Mouse (Mus musculus) cerebellum, adult 11-12 months (tissue): ENCODE measurements at regions not wholly inside any gene's neighbourhood (a gene's known extent, or its start where the extent isn't known, plus 50 kb on each side); places are given as distances from the start of the nearest gene placed in this dataset.

Experiments
- DNase-seq: peaks from one replicate; pipeline ENCODE4 v3.0.0; 2022

DNA sequence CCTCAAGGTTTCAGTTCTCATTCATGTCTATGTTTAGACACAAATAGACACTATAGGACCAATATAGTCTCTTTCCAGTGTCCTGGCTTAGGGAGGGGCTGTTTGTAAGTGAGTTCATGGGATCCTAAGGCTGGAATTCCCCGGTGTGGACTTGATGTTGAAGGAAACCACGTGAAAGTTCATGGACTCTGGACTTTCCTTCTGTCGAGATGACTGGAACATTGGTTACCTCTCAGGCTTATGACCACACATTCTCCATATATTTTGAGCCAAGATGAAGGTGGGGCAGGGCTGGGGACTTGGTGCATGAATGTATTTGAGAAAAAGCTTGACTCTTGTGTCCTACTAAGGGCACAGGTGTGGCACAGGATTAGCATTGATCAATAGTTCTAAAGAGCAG, 206.3 kb upstream of the Ankrd55 start:
- no peak for DNase-seq

DNA sequence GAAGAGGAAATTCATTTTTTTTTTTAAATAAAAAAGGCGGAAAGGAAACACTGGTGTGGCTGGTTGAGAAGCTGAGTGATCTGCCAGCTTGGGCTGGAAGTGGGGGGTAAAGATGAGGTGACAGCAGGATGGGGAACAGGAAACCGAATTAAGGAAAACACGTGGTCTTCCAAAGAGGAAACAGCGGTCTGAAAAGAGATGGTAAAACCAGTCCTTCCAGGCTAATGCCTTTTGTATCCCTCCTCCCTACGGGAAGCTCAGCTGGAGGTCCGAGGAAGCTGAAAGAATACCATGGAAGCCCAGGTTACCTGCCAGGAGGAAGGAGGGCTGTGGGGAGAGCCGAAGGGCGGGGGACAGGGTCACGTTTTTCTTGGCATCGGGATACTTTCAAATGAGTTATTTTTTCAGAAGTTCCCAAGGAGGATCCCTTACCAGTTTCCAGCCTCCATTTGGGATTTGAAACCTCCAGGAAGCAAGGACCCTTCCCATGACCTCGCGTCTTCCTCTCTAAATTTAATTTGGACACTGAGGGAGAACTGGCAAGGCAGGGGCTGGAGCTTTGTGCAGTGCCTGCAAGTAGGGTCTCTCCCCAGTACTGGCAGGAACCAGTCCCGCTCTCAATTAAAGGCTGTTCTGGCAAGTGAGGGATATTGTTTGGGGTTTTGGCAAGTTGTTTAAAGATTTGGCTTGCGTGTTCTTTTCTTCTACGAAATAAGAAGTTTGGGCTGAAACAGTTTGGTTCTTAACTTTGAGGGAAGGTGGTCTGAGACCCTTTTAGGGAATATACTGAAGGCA, 203.6 kb upstream of the Ankrd55 start:
- DNase-seq: no peak

DNA sequence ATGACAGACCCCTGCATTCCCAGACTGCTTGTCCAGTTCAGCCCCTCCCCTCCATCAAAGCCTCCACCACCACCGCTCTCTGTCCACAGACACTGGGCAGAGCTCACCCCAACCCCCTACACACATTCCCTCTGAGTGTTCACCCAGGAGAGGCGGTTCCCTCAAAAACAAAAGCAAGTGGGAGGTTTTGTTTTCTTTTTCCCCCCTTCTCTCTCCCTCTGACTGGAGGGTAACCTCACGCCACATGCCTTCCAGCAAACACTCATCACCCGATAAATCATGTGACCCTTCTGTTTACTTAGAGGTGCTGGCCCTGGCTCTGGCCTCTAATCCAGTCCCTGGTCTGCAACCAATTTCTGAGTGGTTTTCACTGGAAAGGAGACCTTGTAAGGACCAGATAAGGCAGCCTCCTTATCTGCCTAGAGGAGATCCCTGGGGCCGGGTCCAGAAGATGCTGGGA, 199.9 kb upstream of the Ankrd55 start:
- no peak for DNase-seq

DNA sequence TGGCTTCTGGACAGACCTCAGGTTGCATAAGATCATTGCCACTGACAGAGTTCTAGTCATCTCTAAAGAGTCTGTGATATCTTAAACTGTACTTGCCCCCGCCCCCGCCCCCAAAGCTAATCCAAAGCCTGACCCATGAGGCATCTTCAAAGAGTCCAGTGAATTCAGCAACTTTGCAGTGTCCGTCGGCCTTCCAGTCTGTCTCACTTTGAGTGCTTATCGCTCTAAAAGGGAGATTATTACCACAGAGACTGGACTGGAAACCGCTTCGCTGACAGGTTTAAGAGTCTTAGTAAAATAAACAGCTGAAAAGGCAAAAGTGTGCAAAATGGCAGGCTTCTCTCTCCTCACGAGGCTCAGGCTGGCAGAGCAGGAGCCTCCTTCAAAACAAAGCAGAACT, 197.5 kb upstream of the Ankrd55 start:
- no peak for DNase-seq

DNA sequence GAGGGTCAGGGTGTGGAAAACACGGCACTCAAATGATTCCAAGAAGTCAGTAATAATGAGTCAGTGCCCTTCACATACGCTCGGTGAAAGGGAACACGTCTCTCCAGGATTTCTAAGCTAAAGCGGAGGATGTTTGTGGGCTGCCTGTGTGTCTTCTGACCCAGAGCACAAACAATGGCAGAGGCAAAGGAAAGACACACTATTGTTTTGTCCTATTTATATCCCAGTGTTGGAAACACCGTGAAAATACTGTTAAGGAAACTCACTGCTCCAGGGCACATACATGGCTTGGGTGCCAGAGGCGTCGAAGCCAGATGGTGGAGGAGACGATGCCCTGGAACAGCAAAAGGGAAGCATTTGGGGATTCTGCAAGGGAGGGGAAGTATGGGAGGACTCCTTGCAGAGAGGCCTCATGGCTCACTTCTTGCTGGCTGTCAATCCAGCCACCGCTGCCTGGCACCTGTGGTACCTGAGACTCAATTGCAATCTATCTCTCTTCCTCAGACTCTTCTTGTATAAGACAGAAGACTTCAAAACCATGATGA, 192.6 kb upstream of the Ankrd55 start:
- DNase-seq: no peak

DNA sequence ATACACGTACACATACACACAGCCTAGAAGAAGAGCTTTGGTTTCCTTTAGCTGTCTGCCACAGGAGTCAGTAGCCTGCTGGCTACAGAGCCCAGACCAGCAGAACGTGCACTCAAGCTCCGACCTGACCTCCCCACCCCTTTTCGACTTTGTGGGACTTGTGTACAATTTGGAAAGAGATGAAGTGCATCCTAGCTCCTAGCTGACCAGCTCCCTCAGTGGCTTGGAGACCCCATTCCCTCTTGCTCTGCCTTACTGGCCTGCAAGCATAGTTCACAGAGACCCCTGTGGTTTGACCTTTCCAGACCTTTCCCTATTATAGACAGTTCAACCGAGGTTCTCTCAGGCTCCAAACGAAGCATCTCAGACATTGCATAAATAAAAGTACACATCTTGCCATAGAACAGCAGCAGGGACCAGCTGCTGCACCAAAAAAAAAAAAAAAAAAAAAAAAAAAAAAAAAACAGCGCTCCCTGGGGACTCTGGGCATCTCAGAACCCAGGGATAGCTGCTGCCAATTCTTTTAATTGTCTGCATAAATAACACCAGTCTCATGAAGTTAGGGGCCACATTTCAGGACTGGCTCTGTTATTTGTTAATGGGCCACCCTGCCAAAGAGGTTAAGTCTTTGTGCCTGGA, 188.2 kb upstream of the Ankrd55 start:
- DNase-seq: no peak

DNA sequence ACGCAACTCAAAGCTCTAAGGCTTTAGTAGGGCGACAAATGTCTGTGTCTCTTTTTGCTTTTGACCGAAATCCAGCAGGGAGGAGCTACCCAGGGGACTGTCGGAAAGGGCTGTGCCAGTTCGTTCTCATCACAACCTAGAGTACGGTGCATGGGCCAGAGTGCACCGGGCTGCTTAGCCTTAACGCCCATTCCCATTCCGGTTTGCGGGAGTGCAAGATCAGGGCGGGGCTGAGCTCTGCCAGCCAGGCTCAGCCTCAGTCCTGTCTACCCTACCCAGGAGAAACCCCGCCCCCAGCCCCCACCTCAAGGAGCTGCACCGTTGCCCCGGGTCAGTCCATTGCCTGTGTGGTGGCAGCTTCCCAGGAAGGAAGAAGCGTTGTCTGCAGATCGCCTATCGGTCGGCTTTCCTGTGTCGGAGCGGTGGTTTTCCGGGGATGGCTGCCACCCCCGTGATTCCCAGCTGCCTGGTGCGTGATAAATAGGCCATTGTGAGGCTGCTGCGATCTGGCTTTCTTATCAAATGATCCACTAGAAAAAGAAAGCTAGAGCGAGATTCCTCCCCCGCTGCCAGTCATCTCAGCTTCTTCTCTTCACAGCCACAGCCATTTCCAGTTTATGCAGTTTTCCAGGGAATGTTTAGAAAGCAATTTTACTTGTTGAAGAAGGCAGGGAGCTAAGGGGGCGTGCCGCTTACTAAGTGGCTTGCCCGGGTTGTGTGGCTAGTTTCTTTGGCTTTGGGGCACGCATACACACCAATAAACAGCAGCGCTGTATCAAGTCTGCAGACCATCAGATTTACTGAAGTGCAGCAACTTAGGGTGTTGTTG, 187.4 kb upstream of the Ankrd55 start:
- DNase-seq: peak; percentile 51

DNA sequence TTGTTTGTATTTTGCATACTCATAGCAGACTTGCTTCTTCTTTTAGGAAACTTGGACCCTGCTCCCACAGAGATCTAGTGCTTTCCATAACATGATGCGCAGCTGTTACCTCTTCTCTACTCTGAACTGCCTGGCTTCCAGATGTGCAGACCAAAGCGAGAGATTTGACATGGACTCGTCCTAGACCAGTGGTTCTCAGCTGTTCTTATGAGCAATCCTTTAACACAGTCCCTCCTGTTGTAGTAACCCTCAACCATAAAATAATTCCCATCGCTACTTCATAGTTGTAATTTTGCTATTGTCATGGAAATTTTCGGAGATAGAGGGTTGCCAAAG, 186.9 kb upstream of the Ankrd55 start:
- no peak for DNase-seq

DNA sequence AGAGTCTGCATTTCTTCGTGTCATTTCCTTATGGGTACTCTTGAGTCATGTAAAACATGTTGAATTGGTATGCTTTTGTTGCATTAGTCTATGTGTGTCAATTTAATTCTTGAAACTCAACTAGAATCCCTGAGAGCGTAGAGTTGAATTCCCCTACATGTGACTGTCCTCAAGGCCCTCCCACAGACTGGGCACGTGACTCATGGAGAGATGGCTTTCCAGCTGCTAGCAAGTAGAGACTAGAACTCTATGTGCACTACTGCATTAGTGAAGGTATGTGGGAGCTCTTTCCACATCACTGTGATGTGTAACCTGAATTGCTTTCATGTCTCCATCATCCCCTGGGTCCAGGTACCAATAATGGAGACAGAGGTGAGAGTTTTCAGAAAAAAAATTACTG, 182.3 kb upstream of the Ankrd55 start:
- no peak for DNase-seq

DNA sequence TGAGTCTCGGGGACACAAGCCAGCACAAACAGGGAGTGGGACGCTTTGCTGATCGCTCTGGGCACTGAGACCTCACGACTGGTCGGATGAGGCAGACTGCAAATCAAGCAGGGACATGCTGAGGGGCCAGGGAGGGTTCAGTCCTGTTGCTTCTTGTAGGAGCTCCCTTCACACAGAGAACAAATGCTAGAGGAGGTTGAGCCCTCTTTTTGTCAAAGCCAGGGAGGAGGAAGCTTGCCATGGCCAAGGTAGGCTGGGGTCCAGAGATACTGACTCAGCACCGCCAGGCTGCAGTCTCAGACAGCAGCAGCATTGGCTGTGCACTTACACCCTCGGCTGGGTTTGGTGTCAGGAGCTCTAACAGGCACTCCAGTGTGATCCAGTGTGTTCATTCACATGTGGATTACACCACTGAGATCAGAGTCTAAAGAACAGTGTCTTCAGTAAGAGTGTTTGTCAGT, 173.5 kb upstream of the Ankrd55 start:
- DNase-seq: no peak

DNA sequence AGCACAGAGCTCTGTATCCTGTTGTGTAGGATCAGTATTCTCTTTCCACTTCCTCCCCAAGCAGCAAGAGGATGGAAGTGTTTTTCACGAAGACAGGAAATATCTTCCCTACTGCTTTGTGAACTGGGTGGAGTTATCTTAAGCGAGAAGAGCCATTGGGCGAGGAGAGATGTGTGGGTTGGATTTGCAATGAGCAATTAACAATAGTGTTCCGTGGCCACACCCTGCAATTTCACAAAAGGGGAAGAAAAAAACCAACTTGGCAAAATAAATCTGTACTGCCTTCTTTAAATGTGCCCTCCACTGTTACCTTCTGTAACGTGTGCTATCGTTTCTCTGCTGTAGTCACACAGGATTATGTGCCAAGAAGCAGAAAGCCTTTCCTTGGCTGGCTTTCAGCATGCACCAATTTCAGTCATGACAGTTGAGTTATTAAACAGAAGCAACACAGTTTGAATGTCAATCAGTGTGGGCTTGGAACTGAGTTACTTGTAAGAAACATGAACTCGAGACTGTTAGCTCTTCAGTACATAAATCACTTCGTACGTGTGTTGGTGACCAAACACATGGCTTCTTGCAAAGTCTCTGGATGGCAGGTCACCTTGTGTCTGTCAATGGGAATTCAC, 172.0 kb upstream of the Ankrd55 start:
- no peak for DNase-seq

DNA sequence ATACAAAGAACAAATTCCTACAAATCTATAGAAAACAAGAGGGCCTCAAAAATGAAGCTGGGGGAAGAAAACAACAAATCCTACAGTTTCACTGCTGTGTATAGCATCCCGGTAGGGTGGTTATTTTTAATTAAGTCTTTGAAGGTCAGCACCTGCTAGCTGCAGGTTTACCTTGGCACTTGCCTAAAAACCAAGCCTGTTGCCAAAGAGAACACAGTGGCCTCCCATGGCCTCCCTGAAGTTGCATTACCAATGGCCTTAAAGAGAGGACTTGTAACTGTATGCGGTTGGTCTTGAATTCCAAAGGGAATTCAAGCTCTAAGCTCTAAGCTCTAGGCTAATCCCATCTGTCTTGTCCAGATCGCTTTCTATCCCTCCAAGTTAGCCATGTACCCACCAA, 169.7 kb upstream of the Ankrd55 start:
- peak; percentile 21 for DNase-seq

DNA sequence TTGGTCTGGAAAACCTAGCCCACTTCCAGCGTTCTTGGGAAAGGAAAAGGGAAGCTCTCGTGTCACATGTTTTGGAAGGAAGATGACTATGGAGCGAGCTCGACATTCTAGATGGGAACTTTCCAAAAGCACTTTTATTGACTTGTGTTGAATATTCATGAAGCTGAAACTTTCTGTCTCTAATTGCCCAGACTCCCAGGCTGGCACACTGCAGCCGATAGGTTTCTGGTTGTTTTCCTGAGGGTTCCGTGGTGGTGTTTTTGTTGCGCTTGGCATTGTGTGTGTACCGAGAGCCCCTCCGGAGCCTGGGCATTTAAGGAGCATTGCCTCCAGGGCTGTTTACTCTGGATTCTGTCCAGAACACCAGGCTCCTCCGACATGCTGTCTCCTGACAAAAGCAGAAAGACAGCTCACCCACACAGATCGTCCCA, 168.6 kb upstream of the Ankrd55 start:
- DNase-seq: no peak

DNA sequence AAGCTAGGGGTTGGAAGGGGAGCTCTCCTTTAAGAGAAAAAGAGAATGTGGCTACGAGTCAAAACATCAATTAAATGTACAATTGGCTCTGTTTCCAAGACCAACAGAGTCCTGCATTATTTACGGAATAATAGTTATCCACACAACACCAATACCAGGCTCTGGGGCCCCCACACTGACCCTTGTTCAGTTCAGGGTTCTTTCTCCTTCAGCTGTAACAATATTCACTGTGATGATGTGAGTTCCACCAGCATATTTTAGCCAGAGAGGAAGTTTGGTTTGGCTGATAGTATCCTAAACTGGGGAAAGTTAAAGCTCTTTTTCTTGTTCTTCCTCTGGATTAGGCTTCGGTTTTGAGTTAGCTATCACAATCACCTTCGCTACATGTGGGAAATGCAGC, 167.9 kb upstream of the Ankrd55 start:
- no peak for DNase-seq

DNA sequence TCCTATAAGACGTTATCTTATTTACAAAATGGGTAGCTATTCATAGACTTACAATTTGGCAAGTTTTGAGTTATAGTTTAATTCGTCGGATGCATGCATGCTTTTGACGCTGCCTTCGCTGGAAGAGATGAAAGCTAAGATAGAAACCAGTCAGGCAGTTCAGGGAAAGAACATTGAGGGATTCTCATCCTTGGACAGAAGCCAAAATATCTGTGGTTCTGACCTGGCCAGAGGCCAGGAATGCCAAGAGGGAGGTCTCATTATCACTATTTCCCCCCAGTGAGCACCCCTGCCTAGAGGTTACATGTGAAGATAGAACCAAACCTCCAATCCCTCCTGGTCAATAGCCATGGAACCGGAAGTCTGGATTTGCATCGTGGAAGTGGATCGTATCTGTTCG, 167.1 kb upstream of the Ankrd55 start:
- no peak for DNase-seq

DNA sequence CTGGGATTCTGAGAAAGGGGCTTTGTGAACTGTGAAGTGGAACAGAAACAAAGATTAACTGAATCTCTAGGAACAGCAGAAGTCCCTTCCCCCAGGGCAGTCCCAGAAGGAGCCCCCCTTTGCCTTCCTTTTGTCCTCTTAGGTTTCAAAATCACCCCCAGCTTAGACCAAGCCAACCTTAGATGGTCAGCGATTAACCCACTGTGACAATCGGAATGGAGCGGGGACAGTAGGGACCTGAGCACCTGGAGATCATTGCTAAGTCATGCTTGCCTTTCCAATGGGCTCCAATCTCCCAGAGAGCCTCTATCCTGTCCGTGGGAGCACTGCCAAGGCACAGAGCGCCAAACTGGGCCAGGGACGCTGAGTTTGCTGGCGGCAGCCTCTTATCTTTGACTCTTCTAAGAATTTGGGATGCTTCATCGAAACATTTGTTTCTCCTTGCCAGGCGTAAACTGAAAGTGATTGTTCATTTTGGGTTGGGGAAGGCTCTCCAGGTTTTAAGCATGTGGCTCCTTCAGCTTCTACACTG, 165.3 kb upstream of the Ankrd55 start:
- DNase-seq: no peak

DNA sequence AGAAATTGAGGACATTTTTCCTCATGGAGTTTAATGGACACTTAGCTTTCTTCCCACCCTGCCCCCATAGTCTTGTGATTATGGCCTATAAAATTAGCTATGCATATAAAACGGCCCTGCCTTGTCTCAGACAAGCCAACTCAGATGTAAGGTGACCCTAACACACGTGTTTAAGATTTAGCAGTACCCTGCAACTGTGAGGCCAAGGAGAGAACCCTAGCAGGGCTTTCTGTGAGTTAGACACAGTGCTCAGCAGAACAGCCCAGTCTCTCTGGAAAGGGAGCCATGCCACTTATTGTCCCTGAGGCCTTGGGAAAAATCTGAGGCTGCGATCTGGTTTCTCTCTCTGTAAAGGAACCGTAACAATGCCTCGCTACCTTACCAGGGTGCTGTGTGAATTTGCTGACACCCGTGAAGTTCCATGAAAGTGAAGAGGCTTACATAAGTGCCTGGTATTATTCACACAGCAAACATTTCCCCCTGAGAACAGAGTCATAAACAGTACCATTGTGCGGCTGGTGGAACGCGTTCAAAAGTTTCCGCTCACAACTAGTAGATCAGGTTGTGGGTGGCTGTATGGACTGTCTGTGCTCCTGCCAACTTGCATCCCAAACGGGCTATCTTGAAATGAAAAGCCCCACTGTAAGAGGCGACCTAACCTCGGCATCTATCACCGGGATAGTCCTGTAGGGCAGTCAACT, 162.3 kb upstream of the Ankrd55 start:
- no peak for DNase-seq

DNA sequence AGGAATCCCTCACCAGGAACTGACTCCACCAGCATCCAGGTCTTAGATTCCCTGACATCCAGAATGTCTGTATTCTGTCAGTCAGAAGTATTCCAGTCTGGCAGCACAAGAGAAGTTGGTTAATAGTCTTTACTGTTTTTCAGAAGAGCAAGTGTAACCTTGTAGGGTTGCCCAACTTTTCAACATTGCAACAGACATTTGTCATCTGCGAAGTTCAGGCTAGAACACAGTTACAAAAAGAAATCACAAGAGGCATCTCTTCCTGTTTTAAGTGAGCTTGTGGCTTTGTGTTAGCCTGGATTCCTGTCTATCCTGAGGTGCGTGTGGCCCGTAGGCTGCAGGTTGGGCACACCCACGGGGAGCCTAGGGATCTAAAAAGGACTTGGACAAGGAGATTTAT, 158.0 kb upstream of the Ankrd55 start:
- no peak for DNase-seq

DNA sequence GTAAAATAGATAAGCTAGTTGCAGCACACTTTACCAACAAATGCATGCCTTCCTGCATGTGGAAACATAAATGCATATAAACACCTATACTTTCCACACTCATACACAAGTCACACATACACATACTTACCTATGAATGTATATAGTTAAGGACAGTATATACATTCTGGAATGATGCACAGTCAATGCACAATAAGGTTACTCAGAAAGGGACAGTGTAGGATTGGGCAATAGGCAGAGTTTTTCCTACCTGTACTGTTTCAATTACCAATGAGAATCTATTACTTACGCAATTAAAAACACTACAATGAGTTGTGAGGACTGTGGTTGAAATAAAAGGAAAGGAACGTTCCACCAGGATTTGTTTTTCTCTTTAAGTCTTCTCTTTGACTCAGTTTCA, 157.5 kb upstream of the Ankrd55 start:
- DNase-seq: no peak

DNA sequence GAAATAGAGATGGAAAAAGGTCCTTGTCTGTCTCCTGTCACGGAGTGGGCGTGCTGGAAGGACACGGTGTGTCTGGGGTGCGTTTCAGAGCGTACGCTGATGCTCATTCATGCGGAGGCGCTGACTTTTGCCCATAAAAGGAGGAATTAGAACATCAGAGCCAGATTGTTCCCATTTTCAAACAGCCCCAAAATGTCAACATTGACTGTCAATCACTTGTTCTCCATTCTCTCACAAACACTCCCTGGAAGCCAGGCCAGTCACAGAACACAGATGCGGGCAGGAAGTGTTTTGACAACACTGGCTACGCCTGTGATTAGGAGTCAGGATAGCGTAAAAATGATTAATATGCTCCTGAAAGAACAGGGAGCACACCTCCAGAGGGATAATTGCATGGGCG, 157.1 kb upstream of the Ankrd55 start:
- DNase-seq: no peak

DNA sequence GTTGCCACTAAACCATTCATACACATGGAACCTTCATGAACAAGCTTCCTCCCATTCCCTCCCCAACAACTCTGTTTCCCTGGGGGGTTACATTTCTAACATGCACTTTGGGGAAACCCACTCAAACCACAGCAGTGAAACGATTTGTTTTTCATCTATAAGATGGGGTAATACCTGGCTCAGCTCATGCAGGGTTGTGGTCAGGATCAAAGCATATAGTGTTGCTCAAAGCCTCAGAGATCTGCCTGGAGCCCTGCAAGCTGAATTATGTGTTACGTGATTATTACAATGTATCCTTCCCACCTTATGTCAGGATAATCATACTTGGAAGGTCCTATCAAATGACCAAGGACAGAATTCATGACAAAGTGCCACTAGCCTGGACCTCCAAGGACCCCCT, 154.5 kb upstream of the Ankrd55 start:
- DNase-seq: no peak

DNA sequence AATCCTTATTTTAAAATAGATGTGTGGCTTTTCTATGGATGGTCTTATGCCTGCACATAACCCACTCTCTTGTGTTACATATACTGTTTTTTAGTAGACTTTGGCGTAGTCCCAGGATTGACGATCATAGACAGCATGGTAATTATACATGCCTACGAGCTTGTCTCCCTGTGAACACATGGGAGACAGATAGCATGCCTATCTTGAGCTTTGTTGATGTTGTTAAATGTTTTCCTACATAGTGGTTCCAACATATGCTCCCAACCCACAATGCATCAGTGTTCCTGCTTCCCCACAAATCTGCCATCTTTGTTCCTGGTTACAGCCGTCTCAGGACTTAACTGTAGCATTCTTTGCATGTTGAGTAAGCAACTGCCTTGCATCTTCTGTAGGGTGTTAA, 153.6 kb upstream of the Ankrd55 start:
- no peak for DNase-seq
